Mouse (Mus musculus) liver, embryonic 14.5 days (tissue): ENCODE results near the gene Tbc1d22a. TPM values are rescaled to one million over a fixed set of nuclear protein-coding genes. Genes with fewer than 3 reads are reported as not detected.

Source experiments
- ATAC-seq: fragments of 200-750 bp; cut with Nextera tagmentation; 2 replicates; pipeline ENCODE4 v1.8.0; 2017; ENCODE audit warnings: moderate number of reproducible peaks, mild to moderate bottlenecking, moderate library complexity; ENCODE audit not compliant: insufficient read depth
- DNase-seq, 3 experiments: peaks; one replicate each; pipeline ENCODE4 v3.0.0-alpha.2; 2012 to 2013; ENCODE audit warnings: low read depth in 3 of 3, low spot score in 3 of 3
- H3K27ac ChIP-seq: fragments of 300-500 bp; sonication (generic); 2 replicates; pipeline ENCODE4 v1.5.1; 2014; ENCODE audit warnings: moderate library complexity, mild to moderate bottlenecking, control low read depth, inconsistent platforms
- H3K27me3 ChIP-seq: fragments of 300-500 bp; sonication (generic); 2 replicates; pipeline ENCODE4 v1.6.1; 2014; ENCODE audit warnings: mild to moderate bottlenecking, low read length, moderate library complexity; ENCODE audit not compliant: control insufficient read depth, insufficient read depth
- H3K36me3 ChIP-seq: fragments of 300-500 bp; sonication (generic); replicated peaks from 2 replicates; pipeline ENCODE4 v1.6.1; 2014; ENCODE audit warnings: low read depth; ENCODE audit not compliant: control insufficient read depth, insufficient read depth
- H3K4me1 ChIP-seq, 2 experiments: fragments of 200-500 bp in 1 of 2; fragments of 300-500 bp in 1 of 2; sonication (generic) in 1 of 2; replicated peaks; 2 replicates each; pipeline ENCODE4 v1.6.1; 2012 to 2014; ENCODE audit warnings: antibody characterized with exemption in 1 of 2, inconsistent platforms in 1 of 2, low read length in 1 of 2; ENCODE audit not compliant: control insufficient read depth in 2 of 2, insufficient read depth in 2 of 2
- H3K4me2 ChIP-seq: fragments of 300-500 bp; sonication (generic); 2 replicates; pipeline ENCODE4 v1.6.1; 2014; ENCODE audit warnings: low read depth, mild to moderate bottlenecking, control low read depth, moderate library complexity
- H3K4me3 ChIP-seq, 2 experiments: fragments of 200-500 bp in 1 of 2; fragments of 300-500 bp in 1 of 2; sonication (generic) in 1 of 2; 2 replicates each; pipeline ENCODE4 v1.5.1; 2012 to 2014; ENCODE audit warnings: low read depth in 2 of 2, low read length in 2 of 2, mild to moderate bottlenecking in 2 of 2, control low read depth in 1 of 2, inconsistent platforms in 1 of 2, moderate library complexity in 1 of 2; ENCODE audit not compliant: insufficient read depth in 1 of 2
- H3K9ac ChIP-seq: fragments of 300-500 bp; sonication (generic); replicated peaks from 2 replicates; pipeline ENCODE4 v1.6.1; 2014; ENCODE audit warnings: mild to moderate bottlenecking, control low read depth, moderate library complexity
- H3K9me3 ChIP-seq: fragments of 300-500 bp; sonication (generic); 2 replicates; pipeline ENCODE4 v1.6.1; 2016; ENCODE audit warnings: low read length, mixed read lengths; ENCODE audit not compliant: control insufficient read depth
- CTCF ChIP-seq: IDR thresholded peaks from 2 replicates; pipeline ENCODE4 v1.5.1; 2016; ENCODE audit warnings: antibody characterized with exemption, low read depth, control low read depth
- EP300 ChIP-seq: IDR thresholded peaks from 2 replicates; pipeline ENCODE4 v1.6.1; 2016; ENCODE audit warnings: antibody characterized with exemption, low read depth
- WGBS: fragments of 180-500 bp; shearing (Covaris S2); extraction: QIAGEN DNeasy Blood & Tissue Kit; methylation state at CpG from one replicate; pipeline ENCODE4 v1.1.7; 2014; ENCODE audit not compliant: insufficient replicate concordance; 5-methylcytosine and 5-hydroxymethylcytosine counted together
- polyA plus RNA-seq, 2 experiments: library from polyadenylated mRNA; depleted of rRNA in 1 of 2; stranded (reverse) in 1 of 2; unstranded in 1 of 2; fragments of >200 nt; fragmentation: Nextera tagmentation in 1 of 2; extraction: Ambion mirVana in 1 of 2; gene quantifications; 2 replicates each; pipeline versions ENCODE4 v1.2.1 to v1.2.3; 2012 to 2014

The Tbc1d22a gene
- polyA plus RNA-seq, 2 experiments = 4.1 to 6.4 TPM

GRCm38 (mm10) chr15:86181941-86182439 is 32.3 kb upstream of the Tbc1d22a start:
- Histone ChIP-seq H3K27me3 (peaks cover 13% of the 10 kb centered on the region; the same call in 1 of the 2 replicates), H3K9ac (no peak overlapping the region), H3K4me1 (peaks cover 0 to 3% of the 10 kb centered on the region in 2 experiments; a peak in 2 of 4 replicates), H3K36me3 (no peaks in the 10 kb centered on the region), H3K27ac (no peak overlapping the region), H3K4me3 (no peak overlapping the region), H3K4me2 (no peak overlapping the region; the same call in 1 of the 2 replicates), H3K9me3 (no peaks in the 10 kb centered on the region)
- TF ChIP-seq CTCF (no peak), EP300 (no peak)
- DNase-seq = no peak
- WGBS = 12% methylated on average over 11 of the region's 11 CpGs
- no peak for ATAC-seq

- H3K9me3 ChIP-seq = no peaks in the 10 kb centered on the region
- H3K36me3 ChIP-seq = no peaks in the 10 kb centered on the region
- H3K27ac ChIP-seq = no peak overlapping the region
- WGBS = 32% methylated on average over 13 of the region's 13 CpGs
- ATAC-seq (no peak), DNase-seq (no peak)
- H3K27me3 ChIP-seq = peaks cover 13% of the 10 kb centered on the region; the same call in 1 of the 2 replicates
- H3K4me1 ChIP-seq = peaks cover 0 to 3% of the 10 kb centered on the region in 2 experiments; a peak in 2 of 4 replicates
- H3K9ac ChIP-seq = no peak overlapping the region
- no peak overlapping the region; the same call in 1 of the 2 replicates for H3K4me2 ChIP-seq
- no peak overlapping the region for H3K4me3 ChIP-seq
- TF ChIP-seq CTCF (no peak), EP300 (no peak)
These were observed 31.6 kb upstream of the Tbc1d22a start for GRCm38 (mm10) chr15:86182646-86183045.

- Histone ChIP-seq H3K9me3 (no peaks in the 10 kb centered on the region), H3K9ac (no peak overlapping the region), H3K4me3 (no peak overlapping the region), H3K4me1 (peaks cover 0 to 3% of the 10 kb centered on the region in 2 experiments; a peak in 2 of 4 replicates), H3K36me3 (no peaks in the 10 kb centered on the region), H3K27me3 (peaks cover 13% of the 10 kb centered on the region; the same call in 1 of the 2 replicates), H3K4me2 (no peak overlapping the region), H3K27ac (no peak overlapping the region)
- ATAC-seq (no peak), DNase-seq (no peak)
- WGBS = 73% methylated on average over 8 of the region's 8 CpGs
- TF ChIP-seq EP300 (no peak), CTCF (no peak)
These were observed 30.8 kb upstream of the Tbc1d22a start for GRCm38 (mm10) chr15:86183484-86183883.

- peaks cover 0 to 3% of the 10 kb centered on the region in 2 experiments; a peak in 2 of 4 replicates for H3K4me1 ChIP-seq
- 38% methylated on average over 5 of the region's 5 CpGs for WGBS
- TF ChIP-seq EP300 (no peak), CTCF (no peak)
- no peak for DNase-seq
- H3K27me3 ChIP-seq = peaks cover 13% of the 10 kb centered on the region; the same call in 1 of the 2 replicates
- no peaks in the 10 kb centered on the region for H3K36me3 ChIP-seq
- H3K27ac ChIP-seq = no peak overlapping the region
- no peak overlapping the region for H3K9ac ChIP-seq
- peak overlapping the region; percentile 69 for H3K4me2 ChIP-seq
- no peaks in the 10 kb centered on the region for H3K9me3 ChIP-seq
- peak overlapping the region in 1 of 2 experiments; percentile 66; a peak in 3 of 4 replicates for H3K4me3 ChIP-seq
- ATAC-seq = no peak
These were observed 30.2 kb upstream of the Tbc1d22a start for GRCm38 (mm10) chr15:86184071-86184470.

GRCm38 (mm10) chr15:86184851-86185688 is 29.2 kb upstream of the Tbc1d22a start:
- peaks cover 13% of the 10 kb centered on the region; the same call in 1 of the 2 replicates for H3K27me3 ChIP-seq
- peak overlapping the region; percentile 69 for H3K4me2 ChIP-seq
- ATAC-seq (peak; percentile 32), DNase-seq (no peak)
- peak overlapping the region; percentile 54 for H3K9ac ChIP-seq
- H3K9me3 ChIP-seq = no peaks in the 10 kb centered on the region
- TF ChIP-seq CTCF = no peak
- H3K36me3 ChIP-seq = no peaks in the 10 kb centered on the region
- peak overlapping the region; percentile 59 to 66 for H3K4me3 ChIP-seq
- H3K27ac ChIP-seq = no peak overlapping the region
- WGBS = under 1% methylated on average over 70 of the region's 70 CpGs
- peaks cover 0 to 3% of the 10 kb centered on the region in 2 experiments; a peak in 2 of 4 replicates for H3K4me1 ChIP-seq
